8 mouse cellular contexts compared by ENCODE assay signal in genomic region chr13:63239301-63239804, GRCm38 (mm10).
A peak's percentile ranks its signal among the peaks of the same experiment; 100 is the strongest.
DNase-seq lines count a peak whose midpoint lies in the region; ATAC-seq and TF ChIP-seq lines count a peak whose summit lies in the region.

No protein-coding gene starts in this region.

- peaks cover 1% of the 10 kb centered on the region; the same call in 1 of the 2 replicates for H3K4me1 ChIP-seq in bone marrow, adult 2 months (ENCODE audit: control insufficient read depth, insufficient read depth, low read length)
- peaks cover 14 to 34% of the 10 kb centered on the region in 2 experiments for H3K4me1 ChIP-seq in heart, embryonic 14.5 days (ENCODE audit: control insufficient read depth in 2 of 2, insufficient read depth in 2 of 2, low read length in 2 of 2)
- peaks cover 3 to 8% of the 10 kb centered on the region in 2 experiments; a peak in 3 of 4 replicates for H3K4me1 ChIP-seq in liver, embryonic 14.5 days (replicated peaks; ENCODE audit: control insufficient read depth in 2 of 2, insufficient read depth in 2 of 2, low read length in 1 of 2)

- TF ChIP-seq EP300 in liver, embryonic 14.5 days (IDR thresholded peaks at IDR 0.05; ENCODE audit: low read depth): no peak

- no peak for TF ChIP-seq POLR2A in bone marrow, adult 2 months (IDR thresholded peaks at IDR 0.05; ENCODE audit: borderline replicate concordance, control insufficient read depth, low read depth, low read length)

- no peaks in the 10 kb centered on the region for H3K9me3 ChIP-seq in heart, embryonic 14.5 days (ENCODE audit: control insufficient read depth, low read length)
- H3K9me3 ChIP-seq in liver, embryonic 14.5 days (ENCODE audit: control insufficient read depth, low read length): no peaks in the 10 kb centered on the region

- peak; percentile 70 for ATAC-seq in heart, embryonic 14.5 days (ENCODE audit: insufficient number of reproducible peaks, insufficient read depth, low FRiP score, low read depth)
- ATAC-seq in liver, embryonic 14.5 days (ENCODE audit: insufficient read depth): peak; percentile 52

- DNase-seq in layer of hippocampus, adult 2 months (ENCODE audit: low spot score in 2 of 2): no peak
- no peak for DNase-seq in layer of hippocampus, adult 9-10 months (ENCODE audit: low spot score)
- DNase-seq in liver, embryonic 14.5 days (ENCODE audit: low read depth in 3 of 3, low spot score in 3 of 3): no peak
- no peak for DNase-seq in right cerebral cortex, postnatal 10 days (ENCODE audit: low spot score in 2 of 2)
- DNase-seq in adrenal gland, postnatal 14 days: no peak
- no peak for DNase-seq in spleen, postnatal 4 days (ENCODE audit: low spot score in 2 of 2)

- H3K4me3 ChIP-seq in layer of hippocampus, adult 2 months: peak overlapping the region; percentile 77
- peak overlapping the region; percentile 58 for H3K4me3 ChIP-seq in bone marrow, adult 2 months (replicated peaks; ENCODE audit: control insufficient read depth, low read depth, low read length)
- peak overlapping the region; percentile 70 to 87 for H3K4me3 ChIP-seq in heart, embryonic 14.5 days (ENCODE audit: control insufficient read depth in 1 of 2, insufficient read depth in 1 of 2, low read depth in 1 of 2, low read length in 2 of 2)
- H3K4me3 ChIP-seq in liver, embryonic 14.5 days (ENCODE audit: insufficient read depth in 1 of 2, low read depth in 2 of 2, low read length in 2 of 2): peak overlapping the region; percentile 68 to 76

- no peak for TF ChIP-seq CTCF in layer of hippocampus, adult 2 months (conservative IDR thresholded peaks at IDR 0.05)
- TF ChIP-seq CTCF in bone marrow, adult 2 months (IDR thresholded peaks at IDR 0.05; ENCODE audit: control insufficient read depth, insufficient read depth, low read length): no peak
- TF ChIP-seq CTCF in liver, embryonic 14.5 days (IDR thresholded peaks at IDR 0.05; ENCODE audit: low read depth): no peak

- H3K27ac ChIP-seq in layer of hippocampus, adult 2 months: peak overlapping the region; percentile 96
- peak overlapping the region; percentile 13; the same call in 1 of the 2 replicates for H3K27ac ChIP-seq in bone marrow, adult 2 months (ENCODE audit: control insufficient read depth, insufficient read depth, low read depth, low read length, poor library complexity)
- peak overlapping the region; percentile 98 to 99 for H3K27ac ChIP-seq in heart, embryonic 14.5 days (replicated peaks in 1 of 2; ENCODE audit: control insufficient read depth in 1 of 2, insufficient read depth in 1 of 2, low read depth in 2 of 2, low read length in 2 of 2)
- H3K27ac ChIP-seq in liver, embryonic 14.5 days: no peak overlapping the region

- H3K27me3 ChIP-seq in heart, embryonic 14.5 days (ENCODE audit: control insufficient read depth, insufficient read depth, low read length): no peaks in the 10 kb centered on the region
- H3K27me3 ChIP-seq in liver, embryonic 14.5 days (ENCODE audit: control insufficient read depth, insufficient read depth, low read length): no peaks in the 10 kb centered on the region

- WGBS in bone marrow, adult 2 months: 19% methylated on average over 11 of the region's 11 CpGs
- 3% methylated on average over 11 of the region's 11 CpGs for WGBS in heart, embryonic 14.5 days
- 21% methylated on average over 11 of the region's 11 CpGs for WGBS in liver, embryonic 14.5 days (ENCODE audit: insufficient replicate concordance)

- H3K36me3 ChIP-seq in heart, embryonic 14.5 days (ENCODE audit: control insufficient read depth, insufficient read depth, low read length): peaks cover 3% of the 10 kb centered on the region; the same call in 1 of the 2 replicates
- no peaks in the 10 kb centered on the region for H3K36me3 ChIP-seq in liver, embryonic 14.5 days (replicated peaks; ENCODE audit: control insufficient read depth, insufficient read depth, low read depth)

- peak overlapping the region; percentile 97 for H3K9ac ChIP-seq in heart, embryonic 14.5 days (ENCODE audit: low read length)
- peak overlapping the region; percentile 86 for H3K9ac ChIP-seq in liver, embryonic 14.5 days (replicated peaks)

- H3K4me2 ChIP-seq in heart, embryonic 14.5 days (ENCODE audit: low read length): peak overlapping the region; percentile 81
- peak overlapping the region; percentile 92 for H3K4me2 ChIP-seq in liver, embryonic 14.5 days (ENCODE audit: low read depth)
